Mouse (Mus musculus) limb, embryonic 13.5 days (tissue): ENCODE measurements at regions not wholly inside any gene's neighbourhood (a gene's known extent, or its start where the extent isn't known, plus 50 kb on each side); places are given as distances from the start of the nearest gene placed in this dataset.

Experiments
- ATAC-seq: fragments of 200-750 bp; cut with Nextera tagmentation; 2 replicates; pipeline ENCODE4 v1.8.0; 2017; ENCODE audit warnings: low read depth, moderate number of reproducible peaks, moderate TSS enrichment; ENCODE audit not compliant: low FRiP score
- H3K27ac ChIP-seq: fragments of 300-500 bp; sonication (generic); 2 replicates; pipeline ENCODE4 v1.5.1; 2015; ENCODE audit warnings: inconsistent platforms, mild to moderate bottlenecking, moderate library complexity
- H3K27me3 ChIP-seq: fragments of 300-500 bp; sonication (generic); 2 replicates; pipeline ENCODE4 v1.6.1; 2015; ENCODE audit warnings: mild to moderate bottlenecking, inconsistent platforms
- H3K36me3 ChIP-seq: fragments of 300-500 bp; sonication (generic); 2 replicates; pipeline ENCODE4 v1.6.1; 2015; ENCODE audit warnings: inconsistent platforms, mild to moderate bottlenecking, moderate library complexity
- H3K4me1 ChIP-seq: fragments of 300-500 bp; sonication (generic); 2 replicates; pipeline ENCODE4 v1.6.1; 2015; ENCODE audit warnings: inconsistent platforms
- H3K4me2 ChIP-seq: fragments of 300-500 bp; sonication (generic); replicated peaks from 2 replicates; pipeline ENCODE4 v1.6.1; 2015; ENCODE audit warnings: inconsistent platforms, mild to moderate bottlenecking, moderate library complexity
- H3K4me3 ChIP-seq: fragments of 300-500 bp; sonication (generic); 2 replicates; pipeline ENCODE4 v1.5.1; 2015; ENCODE audit warnings: moderate library complexity, mild to moderate bottlenecking, inconsistent platforms
- H3K9ac ChIP-seq: fragments of 300-500 bp; sonication (generic); 2 replicates; pipeline ENCODE4 v1.6.1; 2015; ENCODE audit warnings: mild to moderate bottlenecking, inconsistent platforms
- H3K9me3 ChIP-seq: fragments of 300-500 bp; sonication (generic); 2 replicates; pipeline ENCODE4 v1.6.1; 2016; ENCODE audit warnings: inconsistent platforms
- WGBS: fragments of 180-500 bp; shearing (Covaris S2); methylation state at CpG from one replicate; pipeline ENCODE4 v1.1.7; 2015; 5-methylcytosine and 5-hydroxymethylcytosine counted together

DNA sequence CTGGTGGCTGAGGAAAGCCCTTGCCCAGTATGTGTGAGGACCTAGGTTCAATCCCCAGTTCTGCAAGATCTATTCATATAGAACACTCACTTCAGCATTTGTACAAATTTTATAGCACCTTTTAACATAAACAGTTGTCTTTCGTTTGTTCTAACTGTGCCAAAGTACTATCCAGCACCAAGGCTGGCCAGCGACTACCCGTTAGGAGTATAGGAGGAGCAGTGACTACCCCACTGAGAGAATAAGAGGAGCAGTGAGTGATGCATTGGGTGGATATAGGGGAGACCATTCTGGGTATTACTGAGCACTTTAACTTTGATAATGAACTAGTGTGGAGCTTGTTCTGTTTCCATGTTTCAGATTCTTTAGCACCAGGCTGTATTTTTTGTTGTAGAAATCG is 193.8 kb upstream of the Cdh5 start:
- Histone ChIP-seq H3K9me3 (0 out of 2 replicates have a peak, but pooled peaks cover 7% of the 10 kb centered on the region), H3K4me2 (no peak overlapping the region), H3K4me3 (no peak overlapping the region), H3K36me3 (no peaks in the 10 kb centered on the region), H3K4me1 (no peaks in the 10 kb centered on the region), H3K27me3 (no peaks in the 10 kb centered on the region), H3K9ac (no peak overlapping the region), H3K27ac (no peak overlapping the region)
- 82% methylated on average over 4 of the region's 4 CpGs for WGBS
- ATAC-seq, result no peak

DNA sequence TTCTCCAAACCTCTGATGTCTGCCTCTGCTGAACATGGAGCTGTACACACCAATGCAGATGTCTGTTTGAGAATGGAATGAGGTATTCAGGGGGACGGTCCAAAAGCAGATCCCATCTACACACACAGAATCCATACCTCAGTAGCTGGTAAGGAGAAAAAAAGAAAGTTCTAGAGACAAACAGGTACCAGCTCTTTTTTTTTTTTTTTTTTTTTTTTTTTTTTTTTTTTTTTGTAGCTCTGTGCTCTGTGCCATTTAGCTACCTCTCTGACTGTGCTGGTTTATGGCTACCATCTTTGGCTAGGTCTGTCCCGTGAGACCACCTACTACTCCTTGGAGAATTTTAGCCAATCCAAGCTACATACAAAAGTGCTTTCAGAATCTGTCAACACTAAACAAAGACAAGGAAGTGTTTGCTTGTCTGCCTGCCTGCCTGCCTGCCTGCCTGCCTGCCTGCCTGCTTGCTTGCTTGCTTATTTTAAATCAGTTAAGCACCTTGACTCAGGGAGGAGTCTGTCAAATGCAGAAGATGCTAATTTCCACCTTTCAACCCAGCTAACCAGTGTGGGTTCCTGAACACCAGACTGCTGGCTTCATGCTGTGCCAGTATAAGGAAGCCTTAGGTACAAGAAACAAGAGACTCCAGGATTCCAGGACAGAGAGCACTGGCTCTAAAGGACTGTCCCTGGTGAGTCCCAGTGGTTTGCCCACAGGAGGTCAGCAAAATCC is 190.0 kb upstream of the Cdh5 start:
- H3K4me2 ChIP-seq, result no peak overlapping the region
- no peak overlapping the region for H3K27ac ChIP-seq
- 0 out of 2 replicates have a peak, but pooled peaks cover 3% of the 10 kb centered on the region for H3K9me3 ChIP-seq
- H3K4me1 ChIP-seq, result peaks cover 19% of the 10 kb centered on the region
- H3K4me3 ChIP-seq, result no peak overlapping the region
- H3K36me3 ChIP-seq, result no peaks in the 10 kb centered on the region
- no peak overlapping the region; the same call in 1 of the 2 replicates for H3K9ac ChIP-seq
- no peaks in the 10 kb centered on the region for H3K27me3 ChIP-seq
- no peak for ATAC-seq
- 83% methylated on average over 2 of the region's 2 CpGs for WGBS

DNA sequence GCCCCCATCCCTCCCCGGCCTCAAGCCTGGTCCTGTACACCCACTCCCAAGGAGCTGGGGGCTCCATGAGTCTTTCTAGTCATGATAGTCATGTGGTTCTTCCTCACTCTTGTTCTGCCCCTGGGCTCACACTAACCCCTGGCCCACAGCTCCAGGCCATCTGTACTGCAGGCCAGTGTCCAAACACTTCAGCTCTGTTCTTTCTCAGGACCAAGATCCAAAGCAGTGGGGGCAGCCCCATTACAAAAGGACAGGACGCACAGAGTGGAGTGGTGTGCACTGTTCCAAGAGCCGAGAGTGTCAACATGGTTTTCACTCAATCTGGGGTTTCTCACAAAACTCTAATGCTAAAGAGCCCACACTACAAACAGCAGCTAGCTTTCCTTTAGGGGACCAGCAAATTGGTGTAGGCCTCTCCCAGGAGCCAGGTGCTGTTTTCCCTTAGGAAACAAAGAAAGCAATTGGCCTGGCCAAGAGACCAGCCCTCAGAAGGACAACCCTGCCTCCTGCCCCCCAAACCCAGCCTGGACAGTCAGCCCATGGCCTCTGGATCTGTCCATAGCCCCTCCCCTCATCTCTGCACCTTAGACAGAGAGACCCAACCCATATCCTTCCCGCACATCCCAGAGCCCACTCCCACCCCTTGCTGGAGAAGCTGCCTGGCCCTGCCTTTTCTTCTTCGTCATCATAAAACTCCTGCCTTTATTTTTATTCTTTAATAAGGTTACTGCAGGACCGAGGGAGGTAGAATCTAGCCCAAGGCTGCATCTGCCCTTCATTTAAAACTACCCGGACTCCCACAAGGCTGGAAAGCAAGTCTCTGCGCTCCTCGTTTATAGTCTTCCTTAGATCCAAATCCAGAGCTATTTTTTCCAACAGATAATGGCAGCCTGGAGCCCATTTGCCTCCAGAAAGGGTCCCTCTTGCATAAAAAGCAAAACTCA is 188.2 kb upstream of the Cdh5 start:
- Histone ChIP-seq H3K4me3 (no peak overlapping the region), H3K4me2 (no peak overlapping the region), H3K36me3 (no peaks in the 10 kb centered on the region), H3K4me1 (peaks cover 19% of the 10 kb centered on the region), H3K27me3 (no peaks in the 10 kb centered on the region), H3K9me3 (no peaks in the 10 kb centered on the region), H3K27ac (peak overlapping the region; percentile 82), H3K9ac (no peak overlapping the region)
- peak; percentile 49; the same call in 1 of the 2 replicates for ATAC-seq
- WGBS, result 58% methylated on average over 9 of the region's 9 CpGs

DNA sequence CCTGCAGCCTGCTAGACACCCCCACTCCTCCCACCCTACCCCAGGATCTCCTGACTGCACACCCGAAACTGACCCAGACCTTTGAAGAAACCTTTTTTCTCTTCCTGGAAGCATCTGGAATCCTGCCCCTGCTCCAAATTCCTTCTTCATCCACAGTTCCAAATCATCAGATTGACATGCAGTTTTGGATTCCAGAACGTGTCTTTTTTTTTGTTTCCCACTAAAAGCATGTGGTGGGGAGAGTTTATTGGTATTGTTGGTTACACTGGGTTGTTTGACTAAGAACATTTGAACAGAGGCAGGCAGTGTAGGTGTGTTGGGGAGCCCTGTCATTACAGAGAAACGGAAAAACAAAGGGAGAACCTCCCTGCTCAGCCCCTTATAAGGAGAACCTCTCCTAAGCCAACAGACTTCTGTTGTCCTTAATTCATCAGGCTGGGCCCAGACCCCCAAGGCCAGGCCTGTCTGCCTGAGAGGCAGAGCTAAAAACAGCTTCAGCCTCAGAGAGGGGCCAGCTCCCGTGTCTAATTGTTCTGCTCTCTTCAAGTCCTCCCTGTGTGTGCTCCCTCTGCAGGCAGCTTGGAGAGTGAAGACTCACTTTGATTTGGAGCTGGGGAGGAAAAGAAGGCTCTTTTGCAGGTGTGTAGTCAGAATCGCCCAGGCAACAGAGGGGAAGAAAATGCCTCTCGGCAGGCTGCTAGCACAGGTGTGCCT is 187.3 kb upstream of the Cdh5 start:
- ATAC-seq, result peak; percentile 43
- 30% methylated on average over 6 of the region's 6 CpGs for WGBS
- no peaks in the 10 kb centered on the region for H3K9me3 ChIP-seq
- H3K9ac ChIP-seq, result no peak overlapping the region
- peak overlapping the region; percentile 82 for H3K27ac ChIP-seq
- no peaks in the 10 kb centered on the region for H3K27me3 ChIP-seq
- H3K4me1 ChIP-seq, result peaks cover 19% of the 10 kb centered on the region
- H3K4me2 ChIP-seq, result 0 out of 2 replicates have a peak overlapping the region, but pooled peaks have one; percentile 5
- H3K4me3 ChIP-seq, result no peak overlapping the region
- H3K36me3 ChIP-seq, result no peaks in the 10 kb centered on the region

DNA sequence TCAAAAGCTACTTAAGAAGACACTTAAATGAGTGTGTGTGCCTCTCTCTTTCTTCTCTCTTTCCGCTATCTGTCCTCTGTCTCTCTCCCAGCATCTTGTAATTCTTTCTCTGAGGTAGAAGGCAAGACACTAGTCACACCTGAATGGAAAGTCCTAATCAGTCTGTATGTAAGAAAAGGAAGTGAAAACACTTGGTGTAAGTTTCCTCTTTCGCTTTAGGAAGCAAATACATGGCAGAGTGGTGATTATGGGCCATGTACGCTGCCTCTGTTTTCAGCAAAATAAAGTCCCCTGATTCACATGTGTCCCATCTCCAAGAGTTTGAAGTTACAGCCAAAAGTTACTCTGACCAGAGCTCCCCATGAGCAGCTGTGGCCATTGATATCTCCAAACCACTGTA is 182.1 kb upstream of the Cdh5 start:
- Histone ChIP-seq H3K27me3 (no peaks in the 10 kb centered on the region), H3K9me3 (no peaks in the 10 kb centered on the region), H3K4me3 (no peak overlapping the region), H3K36me3 (no peaks in the 10 kb centered on the region), H3K4me2 (no peak overlapping the region), H3K9ac (no peak overlapping the region), H3K27ac (no peak overlapping the region), H3K4me1 (peaks cover 3% of the 10 kb centered on the region)
- WGBS, result 90% methylated on average over 3 of the region's 3 CpGs
- ATAC-seq, result no peak

DNA sequence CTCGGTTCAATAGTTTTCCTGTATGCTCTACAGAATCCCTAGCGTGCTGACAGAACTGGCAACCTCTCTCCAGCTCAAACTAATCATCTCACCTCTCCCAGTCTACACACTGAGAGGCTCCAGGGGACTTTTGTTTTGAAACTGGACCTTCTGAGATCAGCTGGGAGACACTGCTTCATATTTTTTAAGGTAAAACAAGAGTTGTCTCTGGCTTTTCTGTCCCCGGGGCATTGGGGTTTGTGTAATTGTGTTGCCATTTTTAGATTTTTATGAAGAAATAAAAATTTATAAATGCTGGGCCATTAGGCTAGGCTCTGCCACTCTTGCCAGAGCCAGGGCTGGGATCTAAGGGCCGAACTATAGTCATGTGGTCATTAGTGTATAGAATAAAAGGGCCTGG is 179.8 kb upstream of the Cdh5 start:
- no peak for ATAC-seq
- H3K4me1 ChIP-seq, result no peaks in the 10 kb centered on the region
- 70% methylated on average over 4 of the region's 4 CpGs for WGBS
- no peak overlapping the region for H3K9ac ChIP-seq
- no peak overlapping the region for H3K4me2 ChIP-seq
- no peaks in the 10 kb centered on the region for H3K36me3 ChIP-seq
- no peaks in the 10 kb centered on the region for H3K27me3 ChIP-seq
- no peaks in the 10 kb centered on the region for H3K9me3 ChIP-seq
- no peak overlapping the region for H3K27ac ChIP-seq
- no peak overlapping the region for H3K4me3 ChIP-seq

DNA sequence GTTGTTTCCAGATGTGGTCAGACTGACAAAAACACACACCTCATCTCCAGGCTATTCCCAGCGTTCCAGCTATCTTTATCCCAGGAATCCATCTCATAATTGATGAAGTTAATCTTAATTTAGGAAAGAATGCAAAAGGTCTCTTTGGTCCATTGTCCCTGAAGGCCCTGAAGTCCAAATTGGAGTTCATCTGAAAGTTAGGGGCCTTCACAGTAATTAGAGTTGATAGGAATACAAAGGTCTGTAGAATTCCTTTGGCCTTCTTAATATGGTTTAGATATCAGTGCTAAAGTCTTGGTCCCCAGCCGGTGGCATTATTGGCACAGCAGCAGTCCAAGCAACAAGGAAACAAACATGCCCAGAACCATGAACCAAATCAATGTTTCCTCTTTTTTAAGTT is 178.7 kb upstream of the Cdh5 start:
- no peak overlapping the region for H3K4me2 ChIP-seq
- no peak overlapping the region for H3K27ac ChIP-seq
- no peak overlapping the region for H3K4me3 ChIP-seq
- no peaks in the 10 kb centered on the region for H3K27me3 ChIP-seq
- no peaks in the 10 kb centered on the region for H3K4me1 ChIP-seq
- no peaks in the 10 kb centered on the region for H3K36me3 ChIP-seq
- H3K9ac ChIP-seq, result no peak overlapping the region
- H3K9me3 ChIP-seq, result no peaks in the 10 kb centered on the region
- ATAC-seq, result no peak
- WGBS, result 83% methylated on average over 2 of the region's 2 CpGs

DNA sequence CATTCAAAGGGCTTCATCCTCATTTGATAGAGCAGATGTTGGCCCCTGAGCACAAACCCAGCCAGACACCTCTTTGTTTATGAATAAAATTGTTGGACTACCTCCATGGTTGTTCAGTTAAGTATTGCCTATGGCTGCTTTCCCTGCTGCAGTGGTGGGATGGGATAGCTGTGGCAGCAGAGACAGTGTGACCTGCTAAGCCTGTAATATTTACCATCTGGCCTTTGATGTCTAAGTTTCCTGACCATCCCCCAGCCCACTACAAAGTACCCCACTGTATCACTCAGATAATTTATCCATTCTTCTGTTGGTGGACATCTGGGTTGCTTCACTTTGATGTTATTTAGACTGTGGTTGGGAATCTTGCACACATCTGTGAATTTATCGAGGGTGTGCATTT is 168.7 kb upstream of the Cdh5 start:
- no peaks in the 10 kb centered on the region for H3K9me3 ChIP-seq
- no peaks in the 10 kb centered on the region for H3K36me3 ChIP-seq
- H3K27ac ChIP-seq, result no peak overlapping the region
- no peak overlapping the region for H3K4me2 ChIP-seq
- H3K27me3 ChIP-seq, result no peaks in the 10 kb centered on the region
- no peak overlapping the region for H3K4me3 ChIP-seq
- 12% methylated on average over 1 of the region's 1 CpGs for WGBS
- H3K9ac ChIP-seq, result no peak overlapping the region
- 0 out of 2 replicates have a peak, but pooled peaks cover 6% of the 10 kb centered on the region for H3K4me1 ChIP-seq
- no peak for ATAC-seq

DNA sequence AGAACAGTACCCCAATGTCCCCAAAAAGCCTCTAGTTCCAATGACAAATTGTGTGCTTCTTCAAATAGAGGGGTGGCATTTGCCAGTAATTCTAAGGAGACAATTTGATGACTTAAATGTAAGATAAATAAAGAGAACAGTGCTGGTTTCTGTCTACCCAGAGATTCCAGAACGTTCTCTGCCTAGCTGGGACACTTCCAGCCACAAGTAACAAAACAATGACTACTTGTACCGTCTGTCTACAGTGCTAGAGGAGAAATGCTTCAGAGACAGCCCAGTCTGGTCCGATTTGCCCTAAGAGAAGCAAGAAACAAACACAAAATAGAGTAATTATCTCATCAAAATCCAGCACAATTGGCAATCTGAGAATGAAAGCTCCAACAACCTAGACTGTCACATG is 164.9 kb upstream of the Cdh5 start:
- 78% methylated on average over 3 of the region's 3 CpGs for WGBS
- H3K4me3 ChIP-seq, result no peak overlapping the region

DNA sequence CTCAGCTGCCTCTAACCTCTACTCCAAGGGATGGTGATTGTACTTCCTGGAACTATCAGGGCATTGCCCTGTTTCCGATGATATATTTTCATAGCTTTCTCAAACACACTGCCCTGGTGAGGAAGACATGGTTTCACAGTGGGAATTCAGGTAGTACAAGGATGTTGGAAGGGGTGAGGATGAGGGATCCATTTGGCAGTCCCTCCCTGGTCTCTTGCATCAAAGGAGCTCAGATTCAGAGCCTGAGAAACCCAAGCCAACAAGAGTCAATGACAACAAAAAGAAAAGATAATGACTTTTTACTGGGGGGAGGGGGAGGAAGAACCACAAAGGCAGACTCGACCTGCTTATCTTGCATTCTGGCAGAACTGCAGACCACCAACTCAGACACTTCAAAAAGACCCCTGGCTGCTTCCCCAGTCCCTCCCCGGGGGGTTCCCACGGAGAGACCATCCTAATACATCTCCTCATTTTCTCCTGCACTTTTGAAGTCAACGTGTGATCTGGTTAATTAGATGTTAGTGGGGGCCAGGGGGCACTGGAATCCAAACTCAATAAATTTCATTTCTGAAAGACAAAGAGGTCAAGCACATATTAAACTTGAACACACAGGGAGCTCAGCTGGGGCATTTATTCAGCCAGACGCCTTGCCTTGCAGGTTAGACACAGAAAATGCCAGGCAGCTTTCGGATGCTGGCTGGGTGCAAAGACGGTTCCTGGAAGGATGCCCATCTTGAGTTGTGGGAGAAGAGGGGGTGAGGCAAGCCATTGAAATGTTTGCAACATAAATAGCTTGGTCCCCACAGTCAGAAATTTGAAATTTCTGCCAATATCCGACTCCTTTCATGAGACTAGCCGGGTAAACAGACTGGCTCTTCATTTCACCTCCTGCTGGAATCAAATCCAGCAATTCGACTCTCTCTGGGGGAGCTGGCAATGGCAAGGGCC is 162.9 kb upstream of the Cdh5 start:
- H3K9me3 ChIP-seq, result no peaks in the 10 kb centered on the region; the same call in 1 of the 2 replicates
- H3K4me3 ChIP-seq, result no peak overlapping the region
- H3K36me3 ChIP-seq, result no peaks in the 10 kb centered on the region
- WGBS, result 34% methylated on average over 11 of the region's 11 CpGs
- no peak overlapping the region for H3K4me2 ChIP-seq
- H3K4me1 ChIP-seq, result 0 out of 2 replicates have a peak, but pooled peaks cover 9% of the 10 kb centered on the region
- H3K27ac ChIP-seq, result no peak overlapping the region
- no peak overlapping the region for H3K9ac ChIP-seq
- H3K27me3 ChIP-seq, result no peaks in the 10 kb centered on the region
- ATAC-seq, result no peak

More for the DNA sequence above, 164.9 kb upstream of the Cdh5 start:
- Histone ChIP-seq H3K27me3 (no peaks in the 10 kb centered on the region), H3K4me1 (0 out of 2 replicates have a peak, but pooled peaks cover 9% of the 10 kb centered on the region), H3K27ac (no peak overlapping the region), H3K4me2 (no peak overlapping the region), H3K36me3 (no peaks in the 10 kb centered on the region), H3K9ac (no peak overlapping the region), H3K9me3 (no peaks in the 10 kb centered on the region; the same call in 1 of the 2 replicates)
- ATAC-seq, result no peak

DNA sequence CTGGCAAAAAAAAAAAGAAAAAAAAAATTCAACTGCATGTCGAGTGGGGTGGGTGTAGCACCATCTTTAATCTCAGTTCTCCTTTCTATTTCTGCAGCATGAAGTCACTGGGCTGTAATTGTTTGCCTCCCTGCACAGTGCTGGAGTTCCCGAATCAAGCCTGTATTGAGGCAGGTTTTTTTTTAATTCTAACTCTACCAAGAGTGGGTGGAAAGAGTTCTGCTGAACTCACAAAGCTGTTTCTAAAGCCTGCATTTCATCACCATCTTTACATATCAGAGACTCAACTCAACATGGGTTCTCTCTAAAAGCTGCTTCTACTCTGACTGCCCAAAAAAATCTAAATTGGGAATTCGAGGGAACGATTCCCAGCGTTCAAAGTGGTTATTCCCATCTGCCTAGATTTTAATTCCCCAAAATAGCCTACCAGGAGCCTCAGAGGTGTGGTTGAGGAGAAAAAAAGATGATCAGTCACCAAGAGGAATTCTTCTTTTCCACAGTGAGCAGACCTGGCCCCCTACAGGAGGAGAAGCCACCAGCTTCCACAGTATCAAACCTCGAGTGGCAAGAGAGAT is 160.4 kb upstream of the Cdh5 start:
- 94% methylated on average over 6 of the region's 6 CpGs for WGBS
- Histone ChIP-seq H3K4me3 (no peak overlapping the region), H3K27me3 (no peaks in the 10 kb centered on the region), H3K36me3 (no peaks in the 10 kb centered on the region), H3K4me2 (no peak overlapping the region), H3K27ac (no peak overlapping the region), H3K9ac (no peak overlapping the region), H3K9me3 (no peaks in the 10 kb centered on the region; the same call in 1 of the 2 replicates), H3K4me1 (0 out of 2 replicates have a peak, but pooled peaks cover 9% of the 10 kb centered on the region)
- ATAC-seq, result no peak
